Mouse (Mus musculus) MEL (cell line): ENCODE measurements around the gene Lmo4. TPM values are rescaled to one million over a fixed set of nuclear protein-coding genes. Genes with fewer than 3 reads are reported as not detected.

ENCODE experiments used
- DNase-seq: peaks from one replicate; pipeline ENCODE4 v3.0.0; 2011; ENCODE audit warnings: low read depth, low spot score
- H3K27ac ChIP-seq: 2 replicates; pipeline ENCODE4 v1.5.1; 2012; ENCODE audit warnings: low read depth, mild to moderate bottlenecking, control low read depth, low read length, moderate library complexity; ENCODE audit not compliant: control insufficient read depth
- H3K27me3 ChIP-seq, 2 experiments: fragments of 150-350 bp in 1 of 2; sonication (generic) in 1 of 2; 2 replicates each; pipeline ENCODE4 v1.6.1; 2012; ENCODE audit warnings: low read length in 2 of 2, mild to moderate bottlenecking in 2 of 2, improper control_type of control experiment in 1 of 2, moderate library complexity in 1 of 2; ENCODE audit not compliant: insufficient read depth in 2 of 2, control insufficient read depth in 1 of 2
- H3K36me3 ChIP-seq, 2 experiments: 2 replicates each; pipeline ENCODE4 v1.6.1; 2012 to 2014; ENCODE audit warnings: low read length in 2 of 2, improper control_type of control experiment in 1 of 2, inconsistent platforms in 1 of 2, mild to moderate bottlenecking in 1 of 2; ENCODE audit not compliant: insufficient read depth in 2 of 2, control insufficient read depth in 1 of 2
- H3K4me1 ChIP-seq, 2 experiments: fragments of 150-350 bp in 1 of 2; sonication (generic) in 1 of 2; 2 replicates each; pipeline ENCODE4 v1.6.1; 2012; ENCODE audit warnings: low read length in 2 of 2, improper control_type of control experiment in 1 of 2, mild to moderate bottlenecking in 1 of 2; ENCODE audit not compliant: insufficient read depth in 2 of 2, control insufficient read depth in 1 of 2
- H3K4me3 ChIP-seq, 2 experiments: fragments of 150-350 bp in 1 of 2; sonication (generic) in 1 of 2; 2 replicates each; pipeline ENCODE4 v1.5.1; 2012; ENCODE audit warnings: low read depth in 2 of 2, low read length in 2 of 2, mild to moderate bottlenecking in 2 of 2, moderate library complexity in 2 of 2, control low read depth in 1 of 2, improper control_type of control experiment in 1 of 2; ENCODE audit not compliant: control insufficient read depth in 1 of 2, insufficient read depth in 1 of 2
- H3K79me2 ChIP-seq: 2 replicates; pipeline ENCODE4 v1.6.1; 2012; ENCODE audit warnings: mild to moderate bottlenecking, low read length, moderate library complexity; ENCODE audit not compliant: control insufficient read depth, poor library complexity, insufficient read depth
- H3K9ac ChIP-seq: 2 replicates; pipeline ENCODE4 v1.6.1; 2012; ENCODE audit warnings: low read depth, mild to moderate bottlenecking, control low read depth, low read length, moderate library complexity; ENCODE audit not compliant: control insufficient read depth, poor library complexity, severe bottlenecking
- H3K9me3 ChIP-seq: fragments of 150-350 bp; sonication (generic); replicated peaks from 2 replicates; pipeline ENCODE4 v1.6.1; 2012; ENCODE audit warnings: mild to moderate bottlenecking, low read length, improper control_type of control experiment, moderate library complexity; ENCODE audit not compliant: insufficient read depth
- CHD2 ChIP-seq: IDR thresholded peaks from 2 replicates; pipeline ENCODE4 v1.6.1; 2011; ENCODE audit warnings: low read length, improper control_type of control experiment
- CTCF ChIP-seq, 3 experiments: IDR thresholded peaks in 2 of 3; conservative IDR thresholded peaks in 1 of 3; 2 replicates each; pipeline ENCODE4 v1.5.1; 2011 to 2012; ENCODE audit warnings: low read length in 3 of 3, low read depth in 2 of 3, mild to moderate bottlenecking in 2 of 3, improper control_type of control experiment in 1 of 3, inconsistent platforms in 1 of 3, mixed read lengths in 1 of 3, moderate library complexity in 1 of 3; ENCODE audit not compliant: control insufficient read depth in 1 of 3, insufficient read depth in 1 of 3, poor library complexity in 1 of 3, severe bottlenecking in 1 of 3
- ELF1 ChIP-seq: IDR thresholded peaks from 2 replicates; pipeline ENCODE4 v1.6.1; 2014; ENCODE audit warnings: low read depth, mild to moderate bottlenecking, inconsistent platforms, low read length, improper control_type of control experiment, moderate library complexity
- GABPA ChIP-seq: IDR thresholded peaks from 2 replicates; pipeline ENCODE4 v1.6.1; 2012; ENCODE audit warnings: low read depth, mild to moderate bottlenecking, inconsistent platforms, low read length, improper control_type of control experiment, moderate library complexity
- GATA1 ChIP-seq: IDR thresholded peaks from 2 replicates; pipeline ENCODE4 v1.6.1; 2011; ENCODE audit warnings: low read depth, low read length, improper control_type of control experiment
- HCFC1 ChIP-seq: IDR thresholded peaks from 2 replicates; pipeline ENCODE4 v1.6.1; 2012; ENCODE audit warnings: low read depth, mild to moderate bottlenecking, inconsistent platforms, low read length, improper control_type of control experiment, moderate library complexity
- KAT2A ChIP-seq: conservative IDR thresholded peaks from 2 replicates; pipeline ENCODE4 v1.6.1; 2012; ENCODE audit warnings: low read depth, low read length, improper control_type of control experiment, inconsistent platforms
- MAZ ChIP-seq: IDR thresholded peaks from 2 replicates; pipeline ENCODE4 v1.6.1; 2012; ENCODE audit warnings: low read depth, mild to moderate bottlenecking, inconsistent platforms, low read length, improper control_type of control experiment
- MXI1 ChIP-seq: IDR thresholded peaks from 2 replicates; pipeline ENCODE4 v1.6.1; 2011; ENCODE audit warnings: mild to moderate bottlenecking, low read depth, low read length, improper control_type of control experiment
- MYC ChIP-seq: IDR thresholded peaks from 2 replicates; pipeline ENCODE4 v1.6.1; 2011; ENCODE audit warnings: low read depth, mild to moderate bottlenecking, low read length, improper control_type of control experiment, moderate library complexity
- NELFE ChIP-seq: IDR thresholded peaks from 2 replicates; pipeline ENCODE4 v1.6.1; 2011; ENCODE audit warnings: low read depth, low read length, improper control_type of control experiment
- POLR2A ChIP-seq, 2 experiments: IDR thresholded peaks; 2 replicates each; pipeline ENCODE4 v1.6.1; 2011 to 2012; ENCODE audit warnings: low read length in 2 of 2, mild to moderate bottlenecking in 2 of 2, control low read depth in 1 of 2, improper control_type of control experiment in 1 of 2, low read depth in 1 of 2, moderate library complexity in 1 of 2; ENCODE audit not compliant: control insufficient read depth in 1 of 2, insufficient read depth in 1 of 2, poor library complexity in 1 of 2
- POLR2AphosphoS5 ChIP-seq: IDR thresholded peaks from 2 replicates; pipeline ENCODE4 v1.6.1; 2012; ENCODE audit warnings: low read depth, borderline replicate concordance, mild to moderate bottlenecking, inconsistent platforms, low read length, moderate library complexity, mixed read lengths
- SIN3A ChIP-seq: IDR thresholded peaks from 2 replicates; pipeline ENCODE4 v1.6.1; 2012; ENCODE audit warnings: low read length, improper control_type of control experiment, inconsistent platforms
- TAL1 ChIP-seq: IDR thresholded peaks from 2 replicates; pipeline ENCODE4 v1.6.1; 2012; ENCODE audit warnings: mild to moderate bottlenecking, inconsistent platforms, low read length, moderate library complexity, mixed read lengths
- TBP ChIP-seq: IDR thresholded peaks from 2 replicates; pipeline ENCODE4 v1.8.0; 2011; ENCODE audit warnings: low read depth, low read length, improper control_type of control experiment
- USF1 ChIP-seq: IDR thresholded peaks from 2 replicates; pipeline ENCODE4 v1.6.1; 2014; ENCODE audit warnings: low read depth, mild to moderate bottlenecking, inconsistent platforms, low read length, improper control_type of control experiment, moderate library complexity
- ZC3H11A ChIP-seq: IDR thresholded peaks from 2 replicates; pipeline ENCODE4 v1.6.1; 2012; ENCODE audit warnings: low read depth, mild to moderate bottlenecking, inconsistent platforms, low read length, improper control_type of control experiment
- ZMIZ1 ChIP-seq: IDR thresholded peaks from 2 replicates; pipeline ENCODE4 v1.6.1; 2012; ENCODE audit warnings: low read depth, mild to moderate bottlenecking, inconsistent platforms, low read length, improper control_type of control experiment, moderate library complexity
- ZNF384 ChIP-seq: IDR thresholded peaks from 2 replicates; pipeline ENCODE4 v1.6.1; 2012; ENCODE audit warnings: low read depth, mild to moderate bottlenecking, inconsistent platforms, low read length, improper control_type of control experiment
- polyA plus RNA-seq, 2 experiments: library from polyadenylated mRNA; stranded (reverse) in 1 of 2; unstranded in 1 of 2; fragments of >175 nt in 1 of 2; fragments of >200 nt in 1 of 2; gene quantifications; 2 replicates each; pipeline versions ENCODE4 v1.2.1 to v1.2.4; 2012; ENCODE audit warnings: low replicate concordance in 2 of 2, low read depth in 1 of 2; ENCODE audit not compliant: insufficient read length in 2 of 2, insufficient read depth in 1 of 2, missing spikeins in 1 of 2
- total RNA-seq: library from RNA; depleted of rRNA; stranded (reverse); fragments of 300-350 nt; gene quantifications from 2 replicates; pipeline ENCODE4 v1.2.3, GENCODE M21; 2012

The Lmo4 gene
- total and polyA plus RNA-seq, 3 experiments, result 13.7 to 29.3 TPM; not detected in 1

GRCm38 (mm10) chr3:144164665-144165385 lies 40.2 kb downstream of the Lmo4 start (continued):
- no peak for TF ChIP-seq USF1
- no peak for TF ChIP-seq GABPA
- no peak for TF ChIP-seq MXI1
- TF ChIP-seq HCFC1, result no peak
- TF ChIP-seq ZMIZ1, result no peak
- TF ChIP-seq, all 39 proteins: peak for 0

- H3K36me3 ChIP-seq, result no peaks in the 10 kb centered on the region
- no peaks in the 10 kb centered on the region; a peak in 1 of 4 replicates for H3K27me3 ChIP-seq
- H3K9me3 ChIP-seq, result no peaks in the 10 kb centered on the region
- no peaks in the 10 kb centered on the region for H3K4me1 ChIP-seq
- H3K79me2 ChIP-seq, result no peaks in the 10 kb centered on the region
- H3K9ac ChIP-seq, result no peak overlapping the region
- TF ChIP-seq ZC3H11A (no peak), ELF1 (no peak), POLR2AphosphoS5 (no peak), NELFE (no peak), TAL1 (no peak), SIN3A (no peak), MAZ (no peak), KAT2A (no peak), CHD2 (no peak), MYC (no peak), TBP (no peak), POLR2A (IDR thresholded peaks at IDR 0.05; ENCODE audit: control insufficient read depth in 1 of 2, insufficient read depth in 1 of 2, low read depth in 1 of 2, low read length in 2 of 2, poor library complexity in 1 of 2) (no peak), GABPA (no peak), MXI1 (no peak), CTCF (IDR thresholded peaks at IDR 0.05 in 2 of 3, conservative IDR thresholded peaks at IDR 0.05 in 1 of 3; ENCODE audit: control insufficient read depth in 1 of 3, insufficient read depth in 1 of 3, low read depth in 2 of 3, low read length in 3 of 3, poor library complexity in 1 of 3, severe bottlenecking in 1 of 3) (no peak)
- TF ChIP-seq, all 39 proteins: peak for 0
- no peak for DNase-seq
- no peak overlapping the region for H3K27ac ChIP-seq
- H3K4me3 ChIP-seq, result no peak overlapping the region
These were observed 41.3 kb downstream of the Lmo4 start for GRCm38 (mm10) chr3:144163718-144164117.

- H3K9me3 ChIP-seq, result no peaks in the 10 kb centered on the region
- DNase-seq, result no peak
- no peak for TF ChIP-seq ELF1
- TF ChIP-seq POLR2A (IDR thresholded peaks at IDR 0.05; ENCODE audit: control insufficient read depth in 1 of 2, insufficient read depth in 1 of 2, low read depth in 1 of 2, low read length in 2 of 2, poor library complexity in 1 of 2), result no peak
- no peak for TF ChIP-seq USF1
- no peak for TF ChIP-seq MXI1
- no peak for TF ChIP-seq GATA1
- no peak for TF ChIP-seq ZNF384
These were observed 42.9 kb downstream of the Lmo4 start for GRCm38 (mm10) chr3:144162156-144162555.

More at GRCm38 (mm10) chr3:144162156-144162555, 42.9 kb downstream of the Lmo4 start:
- no peaks in the 10 kb centered on the region for H3K79me2 ChIP-seq
- H3K4me3 ChIP-seq, result no peak overlapping the region
- no peaks in the 10 kb centered on the region for H3K36me3 ChIP-seq
- H3K27me3 ChIP-seq, result no peaks in the 10 kb centered on the region; a peak in 1 of 4 replicates
- no peak overlapping the region for H3K27ac ChIP-seq
- no peaks in the 10 kb centered on the region for H3K4me1 ChIP-seq
- no peak overlapping the region for H3K9ac ChIP-seq
